Mouse (Mus musculus): ENCODE results near the gene Ccr1. TPM values are rescaled to one million over a fixed set of nuclear protein-coding genes. Genes with fewer than 3 reads are reported as not detected.

The Ccr1 gene
- polyA plus RNA-seq, 1 experiment = not detected

DNA sequence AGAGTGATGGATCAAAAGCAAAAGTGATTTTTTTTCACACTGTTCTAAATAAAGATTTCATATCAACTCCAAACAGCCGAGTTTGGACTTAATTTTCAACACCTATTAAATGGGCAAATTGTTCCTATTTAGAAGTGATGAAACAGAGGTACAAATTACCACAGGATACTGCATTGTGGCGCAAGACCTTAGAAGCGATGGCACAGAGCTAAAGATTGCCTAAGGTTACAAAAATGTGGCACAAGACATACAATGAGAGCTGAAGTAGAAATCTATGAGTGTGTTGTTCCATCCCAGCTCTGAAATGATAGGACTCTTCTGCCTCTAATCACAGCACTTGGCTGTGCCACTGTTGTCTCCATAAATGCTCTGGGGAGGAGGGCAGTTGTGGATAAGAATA lies 3.7 kb downstream of the Ccr1 start:
- H3K36me3 ChIP-seq (ENCODE audit: control insufficient read depth) = no peaks in the 10 kb centered on the region
- H3K27me3 ChIP-seq (ENCODE audit: control insufficient read depth) = no peaks in the 10 kb centered on the region
- peaks cover 19% of the 10 kb centered on the region for H3K4me1 ChIP-seq (ENCODE audit: control insufficient read depth)
- H3K9me3 ChIP-seq (ENCODE audit: control insufficient read depth, low read length) = no peaks in the 10 kb centered on the region
- H3K4me3 ChIP-seq (replicated peaks) = no peak overlapping the region
- TF ChIP-seq TAL1 (IDR thresholded peaks at IDR 0.05; ENCODE audit: low read length) (no peak), GATA1 (IDR thresholded peaks at IDR 0.05; ENCODE audit: low read length) (no peak)

GRCm38 (mm10) chr9:123960161-123960560 lies 8.3 kb downstream of the Ccr1 start:
- Histone ChIP-seq H3K4me1 (ENCODE audit: control insufficient read depth) (peaks cover 39% of the 10 kb centered on the region), H3K4me3 (replicated peaks) (no peak overlapping the region), H3K27me3 (ENCODE audit: control insufficient read depth) (no peaks in the 10 kb centered on the region), H3K9me3 (ENCODE audit: control insufficient read depth, low read length) (no peaks in the 10 kb centered on the region), H3K36me3 (ENCODE audit: control insufficient read depth) (no peaks in the 10 kb centered on the region)
- TF ChIP-seq GATA1 (IDR thresholded peaks at IDR 0.05; ENCODE audit: low read length) (no peak), TAL1 (IDR thresholded peaks at IDR 0.05; ENCODE audit: low read length) (no peak)

GRCm38 (mm10) chr9:123957911-123958413 lies 10.5 kb downstream of the Ccr1 start:
- H3K9me3 ChIP-seq (ENCODE audit: control insufficient read depth, low read length) = no peaks in the 10 kb centered on the region
- TF ChIP-seq GATA1 (IDR thresholded peaks at IDR 0.05; ENCODE audit: low read length) (peak; percentile 57), TAL1 (IDR thresholded peaks at IDR 0.05; ENCODE audit: low read length) (peak; percentile 77)
- no peaks in the 10 kb centered on the region for H3K27me3 ChIP-seq (ENCODE audit: control insufficient read depth)
- H3K4me1 ChIP-seq (ENCODE audit: control insufficient read depth) = peaks cover 39% of the 10 kb centered on the region
- H3K36me3 ChIP-seq (ENCODE audit: control insufficient read depth) = no peaks in the 10 kb centered on the region
- H3K4me3 ChIP-seq (replicated peaks) = no peak overlapping the region

DNA sequence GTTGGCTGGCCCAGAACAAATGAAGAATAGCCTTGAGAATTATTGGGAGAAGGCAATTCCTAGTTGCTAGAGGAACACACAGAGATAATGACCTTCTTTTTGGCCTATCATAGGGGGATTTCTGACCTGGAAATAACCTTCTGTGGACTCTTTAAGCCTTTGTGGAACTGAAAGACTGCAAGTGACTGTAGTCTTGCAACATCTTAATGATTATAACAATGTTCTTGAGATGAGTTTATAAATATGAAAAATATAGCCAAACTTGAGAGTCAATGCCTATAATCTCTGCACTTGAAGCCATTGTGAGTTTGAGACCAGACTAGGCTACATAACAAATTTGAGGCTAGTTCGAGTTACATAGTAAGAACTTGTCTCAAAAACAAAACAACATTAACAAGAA lies 11.6 kb downstream of the Ccr1 start:
- no peaks in the 10 kb centered on the region for H3K27me3 ChIP-seq (ENCODE audit: control insufficient read depth)
- H3K9me3 ChIP-seq (ENCODE audit: control insufficient read depth, low read length) = no peaks in the 10 kb centered on the region
- H3K4me3 ChIP-seq (replicated peaks) = no peak overlapping the region
- H3K4me1 ChIP-seq (ENCODE audit: control insufficient read depth) = peaks cover 39% of the 10 kb centered on the region
- no peaks in the 10 kb centered on the region for H3K36me3 ChIP-seq (ENCODE audit: control insufficient read depth)
- TF ChIP-seq TAL1 (IDR thresholded peaks at IDR 0.05; ENCODE audit: low read length) (no peak), GATA1 (IDR thresholded peaks at IDR 0.05; ENCODE audit: low read length) (no peak)

- no peaks in the 10 kb centered on the region for H3K9me3 ChIP-seq (ENCODE audit: control insufficient read depth, low read length)
- H3K36me3 ChIP-seq (ENCODE audit: control insufficient read depth) = no peaks in the 10 kb centered on the region
- no peaks in the 10 kb centered on the region for H3K27me3 ChIP-seq (ENCODE audit: control insufficient read depth)
- no peak for TF ChIP-seq TAL1 (IDR thresholded peaks at IDR 0.05; ENCODE audit: low read length)
- no peak overlapping the region for H3K4me3 ChIP-seq (replicated peaks)
- H3K4me1 ChIP-seq (ENCODE audit: control insufficient read depth) = peaks cover 21% of the 10 kb centered on the region
These were observed 14.9 kb downstream of the Ccr1 start for GRCm38 (mm10) chr9:123953551-123953950.

DNA sequence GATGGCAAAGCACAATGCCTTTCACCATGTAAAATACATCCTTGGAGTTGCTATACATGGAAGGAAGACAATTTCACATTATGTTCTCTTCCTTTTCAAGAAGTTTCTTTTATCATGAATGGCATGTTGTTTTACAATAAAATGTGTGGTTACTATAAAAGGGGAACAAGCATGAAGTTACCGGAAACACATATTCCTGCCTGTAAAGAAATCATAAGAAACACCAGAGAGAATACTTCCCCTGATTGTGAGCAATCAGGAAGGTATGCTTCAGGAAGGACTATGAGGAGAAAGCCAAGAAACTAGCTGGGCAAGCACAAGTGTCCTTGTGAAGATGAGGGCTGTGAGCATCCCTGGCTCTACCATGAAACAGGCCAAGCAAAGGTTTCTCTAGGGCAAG lies 17.3 kb downstream of the Ccr1 start:
- Histone ChIP-seq H3K27me3 (ENCODE audit: control insufficient read depth) (no peaks in the 10 kb centered on the region), H3K36me3 (ENCODE audit: control insufficient read depth) (no peaks in the 10 kb centered on the region), H3K4me3 (replicated peaks) (no peak overlapping the region), H3K4me1 (ENCODE audit: control insufficient read depth) (peaks cover 7% of the 10 kb centered on the region), H3K9me3 (ENCODE audit: control insufficient read depth, low read length) (no peaks in the 10 kb centered on the region)
- TF ChIP-seq GATA1 (IDR thresholded peaks at IDR 0.05; ENCODE audit: low read length) (no peak), TAL1 (IDR thresholded peaks at IDR 0.05; ENCODE audit: low read length) (no peak)

GRCm38 (mm10) chr9:123949432-123949831 lies 19.1 kb downstream of the Ccr1 start:
- Histone ChIP-seq H3K36me3 (ENCODE audit: control insufficient read depth) (no peaks in the 10 kb centered on the region), H3K4me1 (ENCODE audit: control insufficient read depth) (peaks cover 7% of the 10 kb centered on the region), H3K9me3 (ENCODE audit: control insufficient read depth, low read length) (no peaks in the 10 kb centered on the region), H3K27me3 (ENCODE audit: control insufficient read depth) (no peaks in the 10 kb centered on the region), H3K4me3 (replicated peaks) (no peak overlapping the region)
- TF ChIP-seq TAL1 (IDR thresholded peaks at IDR 0.05; ENCODE audit: low read length) (no peak), GATA1 (IDR thresholded peaks at IDR 0.05; ENCODE audit: low read length) (no peak)

GRCm38 (mm10) chr9:123947815-123948214 lies 20.7 kb downstream of the Ccr1 start:
- Histone ChIP-seq H3K36me3 (ENCODE audit: control insufficient read depth) (no peaks in the 10 kb centered on the region), H3K4me3 (replicated peaks) (no peak overlapping the region), H3K4me1 (ENCODE audit: control insufficient read depth) (peaks cover 7% of the 10 kb centered on the region), H3K9me3 (ENCODE audit: control insufficient read depth, low read length) (no peaks in the 10 kb centered on the region), H3K27me3 (ENCODE audit: control insufficient read depth) (no peaks in the 10 kb centered on the region)
- TF ChIP-seq TAL1 (IDR thresholded peaks at IDR 0.05; ENCODE audit: low read length) = no peak
- TF ChIP-seq GATA1 (IDR thresholded peaks at IDR 0.05; ENCODE audit: low read length) = no peak

DNA sequence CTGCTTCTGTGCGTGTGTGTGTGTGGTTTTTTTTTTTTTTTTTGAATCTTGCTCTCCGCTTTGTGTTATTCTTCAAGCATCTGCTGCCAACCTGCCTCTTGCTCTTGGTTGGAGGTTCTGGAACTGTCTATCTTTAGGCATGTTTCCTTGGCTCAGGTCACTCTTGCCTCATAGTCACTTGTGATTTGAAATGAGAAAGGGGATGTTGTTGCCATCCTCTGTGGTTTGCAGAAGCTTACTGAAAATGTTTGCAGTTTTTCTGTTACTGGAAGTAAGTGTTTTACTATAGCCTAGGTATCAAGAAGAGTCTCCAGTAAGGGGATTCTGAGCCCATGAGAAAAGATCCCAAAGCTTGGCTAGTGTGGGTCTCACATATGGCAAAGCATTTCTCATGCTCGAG lies 26.5 kb downstream of the Ccr1 start:
- Histone ChIP-seq H3K9me3 (ENCODE audit: control insufficient read depth, low read length) (no peaks in the 10 kb centered on the region), H3K4me3 (replicated peaks) (no peak overlapping the region), H3K27me3 (ENCODE audit: control insufficient read depth) (no peaks in the 10 kb centered on the region), H3K4me1 (ENCODE audit: control insufficient read depth) (no peaks in the 10 kb centered on the region), H3K36me3 (ENCODE audit: control insufficient read depth) (no peaks in the 10 kb centered on the region)
- TF ChIP-seq GATA1 (IDR thresholded peaks at IDR 0.05; ENCODE audit: low read length) = no peak
- no peak for TF ChIP-seq TAL1 (IDR thresholded peaks at IDR 0.05; ENCODE audit: low read length)

- H3K36me3 ChIP-seq (ENCODE audit: control insufficient read depth) = no peaks in the 10 kb centered on the region
- H3K9me3 ChIP-seq (ENCODE audit: control insufficient read depth, low read length) = no peaks in the 10 kb centered on the region
- TF ChIP-seq GATA1 (IDR thresholded peaks at IDR 0.05; ENCODE audit: low read length) = no peak
- TF ChIP-seq TAL1 (IDR thresholded peaks at IDR 0.05; ENCODE audit: low read length) = no peak
- H3K4me1 ChIP-seq (ENCODE audit: control insufficient read depth) = no peaks in the 10 kb centered on the region
- no peak overlapping the region for H3K4me3 ChIP-seq (replicated peaks)
- no peaks in the 10 kb centered on the region for H3K27me3 ChIP-seq (ENCODE audit: control insufficient read depth)
These were observed 27.2 kb downstream of the Ccr1 start for GRCm38 (mm10) chr9:123941316-123941715.
